ENCODE assay signal across 10 mouse cellular contexts in genomic region chr6:93716686-93717625, GRCm38 (mm10).
DNase-seq lines count a peak whose midpoint lies in the region; ATAC-seq and TF ChIP-seq lines count a peak whose summit lies in the region.
"Had no signal": no experiment of that assay in that cellular context is flagged by ENCODE, and none has a peak within 500 bp of the region (broad histone marks: within the 10 kb centered on the region; RNA-seq: fewer than 3 reads in every experiment).

No protein-coding gene starts in this region.

- no peaks in the 10 kb centered on the region for H3K9me3 ChIP-seq in liver, embryonic 13.5 days (replicated peaks)

- 4% methylated on average over 24 of the region's 24 CpGs for WGBS in liver, embryonic 13.5 days (ENCODE audit: insufficient replicate concordance)

- no peak for TF ChIP-seq CTCF in gastrocnemius, adult 2 months (IDR thresholded peaks at IDR 0.05)

- DNase-seq in gastrocnemius, adult 2 months, result no peak
- DNase-seq in gastrocnemius, adult 8-10 months (ENCODE audit: low spot score in 2 of 2), result no peak
- peak; percentile 26 for DNase-seq in thymus, postnatal 4 days
- no peak for DNase-seq in thymus, postnatal 10 days (ENCODE audit: low spot score in 2 of 2)
- no peak for DNase-seq in liver, embryonic 13.5 days
- DNase-seq in ovary, postnatal 14 days (ENCODE audit: low spot score), result no peak
- no peak for DNase-seq in right cerebral cortex, postnatal 4 days
- DNase-seq in lung, postnatal 36 days, result no peak
- DNase-seq: thymus, adult 2 months had no signal

- no peak overlapping the region for H3K27ac ChIP-seq in gastrocnemius, adult 2 months
- H3K27ac ChIP-seq in liver, embryonic 13.5 days, result no peak overlapping the region
- H3K27ac ChIP-seq: liver, embryonic 14.5 days had no signal

- peak overlapping the region; percentile 0; the same call in 1 of the 2 replicates for H3K4me3 ChIP-seq in gastrocnemius, adult 2 months
- H3K4me3 ChIP-seq in liver, embryonic 13.5 days (replicated peaks), result no peak overlapping the region

- H3K4me2 ChIP-seq in liver, embryonic 13.5 days, result peak overlapping the region; percentile 30

- H3K4me1 ChIP-seq in liver, embryonic 13.5 days (replicated peaks), result peaks cover 4% of the 10 kb centered on the region; the same call in 1 of the 2 replicates

- H3K36me3 ChIP-seq in liver, embryonic 13.5 days, result no peaks in the 10 kb centered on the region

- ATAC-seq in liver, embryonic 13.5 days (ENCODE audit: low read depth), result no peak

- H3K9ac ChIP-seq in liver, embryonic 13.5 days, result no peak overlapping the region
- H3K9ac ChIP-seq: liver, embryonic 14.5 days had no signal

- intact Hi-C loops in gastrocnemius, adult 2 months (cut with DNase I), result loop anchor here (5.0 kb wide), 1 partner anchor 485 kb away; no protein-coding TSS in a partner anchor

- H3K27me3 ChIP-seq in liver, embryonic 13.5 days, result peaks cover 35% of the 10 kb centered on the region
